Mouse (Mus musculus): ENCODE measurements at regions not wholly inside any gene's neighbourhood (a gene's known extent, or its start where the extent isn't known, plus 50 kb on each side); places are given as distances from the start of the nearest gene placed in this dataset.
A peak's percentile ranks its signal among the peaks of the same experiment; 100 is the strongest.

GRCm38 (mm10) chr6:51268931-51269330 is 163.5 kb upstream of the Nfe2l3 start:
- DNase-seq (ENCODE audit: low spot score in 2 of 2) = no peak

- no peak for DNase-seq (ENCODE audit: low spot score in 2 of 2)
Measured at GRCm38 (mm10) chr6:51269617-51270016, 162.9 kb upstream of the Nfe2l3 start.

- DNase-seq (ENCODE audit: low spot score in 2 of 2) = peak; percentile 78 to 90
Measured at GRCm38 (mm10) chr6:51270216-51271127, 162.0 kb upstream of the Nfe2l3 start.

GRCm38 (mm10) chr6:51271128-51271480 is 161.4 kb upstream of the Nfe2l3 start:
- no peak for DNase-seq (ENCODE audit: low spot score in 2 of 2)

- no peak for DNase-seq (ENCODE audit: low spot score in 2 of 2)
Measured at GRCm38 (mm10) chr6:51272136-51272736, 160.2 kb upstream of the Nfe2l3 start.

GRCm38 (mm10) chr6:51279491-51279890 is 153.0 kb upstream of the Nfe2l3 start:
- DNase-seq (ENCODE audit: low spot score in 2 of 2) = no peak

GRCm38 (mm10) chr6:51280231-51280630 is 152.2 kb upstream of the Nfe2l3 start:
- no peak for DNase-seq (ENCODE audit: low spot score in 2 of 2)

- DNase-seq (ENCODE audit: low spot score in 2 of 2) = no peak
Measured at GRCm38 (mm10) chr6:51283916-51284706, 148.4 kb upstream of the Nfe2l3 start.

- DNase-seq (ENCODE audit: low spot score in 2 of 2) = no peak
Measured at GRCm38 (mm10) chr6:51284881-51285280, 147.6 kb upstream of the Nfe2l3 start.

- no peak for DNase-seq (ENCODE audit: low spot score in 2 of 2)
Measured at GRCm38 (mm10) chr6:51286836-51287235, 145.6 kb upstream of the Nfe2l3 start.

- DNase-seq (ENCODE audit: low spot score in 2 of 2) = no peak
Measured at GRCm38 (mm10) chr6:51287383-51287782, 145.1 kb upstream of the Nfe2l3 start.

- no peak for DNase-seq (ENCODE audit: low spot score in 2 of 2)
Measured at GRCm38 (mm10) chr6:51287807-51288206, 144.7 kb upstream of the Nfe2l3 start.

GRCm38 (mm10) chr6:51288306-51289066 is 144.0 kb upstream of the Nfe2l3 start:
- DNase-seq (ENCODE audit: low spot score in 2 of 2) = no peak

- no peak for DNase-seq (ENCODE audit: low spot score in 2 of 2)
Measured at GRCm38 (mm10) chr6:51289067-51289725, 143.3 kb upstream of the Nfe2l3 start.

GRCm38 (mm10) chr6:51300694-51301417 is 131.6 kb upstream of the Nfe2l3 start:
- DNase-seq (ENCODE audit: low spot score in 2 of 2) = peak in 1 of 2 experiments; percentile 9

- DNase-seq (ENCODE audit: low spot score in 2 of 2) = no peak
Measured at GRCm38 (mm10) chr6:51301831-51302230, 130.6 kb upstream of the Nfe2l3 start.

GRCm38 (mm10) chr6:51302240-51302639 is 130.2 kb upstream of the Nfe2l3 start:
- no peak for DNase-seq (ENCODE audit: low spot score in 2 of 2)

- no peak for DNase-seq (ENCODE audit: low spot score in 2 of 2)
Measured at GRCm38 (mm10) chr6:51318341-51318740, 114.1 kb upstream of the Nfe2l3 start.

- DNase-seq (ENCODE audit: low spot score in 2 of 2) = no peak
Measured at GRCm38 (mm10) chr6:51320019-51320418, 112.5 kb upstream of the Nfe2l3 start.

Measured in adrenal gland, postnatal 4 days (tissue).